1 mouse cellular context compared by ENCODE assay signal in the genomic region with DNA sequence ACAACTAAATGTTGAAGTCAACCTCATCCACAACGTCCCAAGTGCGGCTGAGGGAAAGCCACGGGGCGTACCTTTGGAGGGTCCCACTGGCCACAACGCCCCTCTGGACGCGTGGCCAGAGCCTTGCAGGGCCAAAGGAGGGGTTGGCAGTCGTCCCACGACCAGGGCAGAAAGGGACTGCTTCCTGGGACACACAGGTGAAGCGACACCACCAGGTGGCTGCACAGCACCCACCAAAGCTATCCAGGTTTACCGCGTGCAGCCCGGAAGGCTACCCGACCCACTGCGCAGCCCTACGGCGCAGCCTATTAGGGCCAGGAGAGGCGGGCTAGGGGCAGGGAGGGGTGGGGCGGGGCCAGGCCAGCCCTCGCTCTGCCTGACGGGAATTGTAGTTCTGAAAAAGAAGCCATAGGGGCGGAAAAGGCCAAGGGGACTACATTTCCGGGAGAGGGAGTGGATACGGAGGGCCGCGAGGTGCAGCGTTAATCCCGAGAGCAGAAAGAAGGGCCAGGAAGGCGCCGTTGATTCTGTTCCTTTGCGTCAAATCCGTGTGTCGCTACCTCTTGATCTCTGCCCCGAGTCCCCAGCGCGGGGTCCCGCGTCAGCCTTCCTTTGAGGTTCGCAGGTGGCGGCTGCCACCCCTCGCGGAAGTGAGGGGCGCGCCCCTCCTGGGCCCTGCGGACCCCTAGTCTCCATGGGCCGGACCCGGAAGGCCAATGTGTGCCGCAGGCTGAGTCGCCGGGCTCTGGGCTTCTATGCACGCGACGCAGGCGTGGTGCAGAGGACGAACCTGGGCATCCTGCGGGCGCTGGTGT.
A peak's percentile ranks its signal among the peaks of the same experiment; 100 is the strongest.
TF ChIP-seq lines count a peak whose summit lies in the region.

A gene (plus strand): TSS at position 29 of the 815 bp plus-strand sequence.
A gene (minus strand): TSS at position 284 of the 815 bp plus-strand sequence.

TF ChIP-seq in MEL, 35 proteins besides CTCF, POLR2A, EP300 and RAD21 (continued from another document):
- TF ChIP-seq JUND (IDR thresholded peaks at IDR 0.05; ENCODE audit: low read depth, low read length) (no peak), UBTF (IDR thresholded peaks at IDR 0.05; ENCODE audit: borderline replicate concordance, insufficient read depth, low read depth, low read length) (no peak), MYB (IDR thresholded peaks at IDR 0.05; ENCODE audit: low read depth, low read length) (no peak), SIN3A (IDR thresholded peaks at IDR 0.05; ENCODE audit: low read length) (peak; percentile 89), KAT2A (conservative IDR thresholded peaks at IDR 0.05; ENCODE audit: low read depth, low read length) (peak; percentile 90), MAFK (IDR thresholded peaks at IDR 0.05; ENCODE audit: borderline replicate concordance, low read depth, low read length) (no peak), POLR2AphosphoS2 (IDR thresholded peaks at IDR 0.05; ENCODE audit: low read length) (peak; percentile 95), ETS1 (IDR thresholded peaks at IDR 0.05; ENCODE audit: low read depth, low read length) (peak; percentile 53), MXI1 (IDR thresholded peaks at IDR 0.05; ENCODE audit: low read depth, low read length) (peak; percentile 82), E2F4 (IDR thresholded peaks at IDR 0.05; ENCODE audit: borderline replicate concordance, low read depth, low read length) (no peak; the same call in 1 of the 2 replicates), TBP (IDR thresholded peaks at IDR 0.05; ENCODE audit: low read depth, low read length) (peak; percentile 81), CHD1 (IDR thresholded peaks at IDR 0.05; ENCODE audit: low read depth, low read length) (no peak), CHD2 (IDR thresholded peaks at IDR 0.05; ENCODE audit: low read length) (peak; percentile 93), ZMIZ1 (IDR thresholded peaks at IDR 0.05; ENCODE audit: low read depth, low read length) (peak; percentile 97), SMC3 (IDR thresholded peaks at IDR 0.05; ENCODE audit: low read depth, low read length) (peak; percentile 28; the same call in 1 of the 2 replicates), RCOR1 (IDR thresholded peaks at IDR 0.05; ENCODE audit: low read depth, low read length) (no peak; the same call in 1 of the 2 replicates), HCFC1 (IDR thresholded peaks at IDR 0.05; ENCODE audit: low read depth, low read length) (peak; percentile 98), TCF12 (IDR thresholded peaks at IDR 0.05; ENCODE audit: low read depth, low read length) (peak; percentile 63; the same call in 1 of the 2 replicates), MAX (IDR thresholded peaks at IDR 0.05; ENCODE audit: low read length) (peak; percentile 77), NELFE (IDR thresholded peaks at IDR 0.05; ENCODE audit: low read depth, low read length) (peak; percentile 97), POLR2AphosphoS5 (IDR thresholded peaks at IDR 0.05; ENCODE audit: borderline replicate concordance, low read depth, low read length) (0 out of 2 replicates have a peak, but pooled peaks have one; percentile 12), TAL1 (IDR thresholded peaks at IDR 0.05; ENCODE audit: low read length) (no peak), BHLHE40 (IDR thresholded peaks at IDR 0.05; ENCODE audit: borderline replicate concordance, low read depth, low read length) (no peak)
